Mouse (Mus musculus): Measurements from ENCODE around the gene Mfsd6.
A peak's percentile ranks its signal among the peaks of the same experiment; 100 is the strongest.
"Not testable (repeated sequence)": the region's sequence is repeated elsewhere in the genome, so short reads cannot be mapped to it uniquely, and the experiment has no call there.

The Mfsd6 gene

DNA sequence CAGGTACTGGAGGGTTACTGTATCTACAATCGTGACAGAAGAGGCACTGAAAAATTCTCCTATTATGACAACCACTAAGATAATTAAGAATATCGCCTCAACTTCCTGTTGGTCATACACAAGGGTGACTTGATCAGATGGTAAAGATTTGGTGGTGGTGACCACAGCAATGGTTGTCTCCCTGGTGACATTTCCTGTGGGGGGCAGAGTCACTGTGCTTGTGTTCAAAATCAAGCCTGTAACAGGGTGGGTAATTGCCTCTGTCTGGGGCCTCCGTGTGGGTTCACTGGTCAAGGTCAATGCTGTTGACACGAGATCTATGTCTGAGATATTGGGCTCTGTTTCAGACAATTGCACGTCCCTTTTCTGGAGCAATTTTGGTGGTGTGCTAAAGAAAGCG is 18.5 kb downstream of the Mfsd6 start:
- no peak for DNase-seq (ENCODE audit: low read depth, low spot score)

DNA sequence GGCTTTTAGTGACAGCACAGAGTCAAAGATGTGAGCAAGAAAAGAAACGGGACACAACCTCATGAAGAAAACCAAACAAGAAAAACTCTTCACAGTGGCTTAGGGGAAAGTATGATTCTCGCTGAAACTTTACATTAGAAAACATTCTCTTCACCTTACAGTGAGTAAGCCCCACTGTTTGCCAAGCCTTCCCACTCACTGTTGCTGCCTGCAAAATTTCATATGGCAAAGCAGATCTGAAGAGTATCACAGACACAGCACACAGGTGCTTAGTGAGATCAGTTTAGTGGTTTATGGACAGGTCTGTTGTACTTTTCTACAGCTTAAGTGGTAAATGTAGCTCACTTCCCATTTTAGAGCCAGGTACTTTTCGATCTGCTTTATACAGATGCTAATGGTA is 20.2 kb downstream of the Mfsd6 start:
- no peak for DNase-seq (ENCODE audit: low read depth, low spot score)

DNA sequence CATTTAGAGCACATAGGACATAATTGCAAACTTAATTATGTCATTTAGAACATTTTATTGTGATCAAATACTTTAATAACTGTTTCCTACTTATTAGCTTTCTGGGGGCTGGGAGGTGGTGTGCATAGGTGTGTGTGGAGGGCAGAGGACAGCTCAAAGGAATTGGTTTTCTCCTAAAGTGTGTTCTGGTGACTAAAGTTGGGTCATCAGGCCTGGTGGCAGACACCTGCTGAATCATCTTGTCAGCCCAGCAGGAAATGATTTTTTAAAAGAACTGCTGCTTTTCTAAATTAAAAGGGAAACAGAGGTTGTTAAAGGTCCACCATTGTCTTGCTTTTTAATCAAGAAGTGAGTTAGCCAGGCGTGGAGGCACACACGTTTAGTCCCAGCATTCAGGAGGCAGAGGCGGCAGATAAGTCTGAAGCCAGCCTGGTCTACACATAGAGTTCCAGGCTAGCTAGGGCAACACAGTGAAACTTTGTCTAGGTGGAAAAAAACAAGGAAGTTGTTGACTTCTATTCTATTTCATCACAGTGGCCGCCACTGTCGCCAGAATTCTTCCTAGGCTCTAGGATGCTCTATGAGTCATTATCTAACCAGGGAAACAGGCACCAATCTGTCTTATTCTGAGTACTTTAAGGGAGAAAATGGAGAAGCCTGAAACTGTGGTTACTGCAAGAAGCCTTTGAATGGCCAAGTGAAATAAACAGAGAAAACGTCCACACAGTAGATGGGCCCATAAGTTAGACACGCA is 24.3 kb downstream of the Mfsd6 start:
- no peak for DNase-seq (ENCODE audit: low read depth, low spot score)

- no peak for DNase-seq (ENCODE audit: low read depth, low spot score)
Measured at GRCm38 (mm10) chr1:52701941-52702340, 25.3 kb downstream of the Mfsd6 start.

GRCm38 (mm10) chr1:52694456-52694855 is 32.8 kb downstream of the Mfsd6 start:
- not testable (repeated sequence) for DNase-seq (ENCODE audit: low read depth, low spot score)

GRCm38 (mm10) chr1:52687636-52688035 is 39.6 kb downstream of the Mfsd6 start:
- no peak for DNase-seq (ENCODE audit: low read depth, low spot score)

DNA sequence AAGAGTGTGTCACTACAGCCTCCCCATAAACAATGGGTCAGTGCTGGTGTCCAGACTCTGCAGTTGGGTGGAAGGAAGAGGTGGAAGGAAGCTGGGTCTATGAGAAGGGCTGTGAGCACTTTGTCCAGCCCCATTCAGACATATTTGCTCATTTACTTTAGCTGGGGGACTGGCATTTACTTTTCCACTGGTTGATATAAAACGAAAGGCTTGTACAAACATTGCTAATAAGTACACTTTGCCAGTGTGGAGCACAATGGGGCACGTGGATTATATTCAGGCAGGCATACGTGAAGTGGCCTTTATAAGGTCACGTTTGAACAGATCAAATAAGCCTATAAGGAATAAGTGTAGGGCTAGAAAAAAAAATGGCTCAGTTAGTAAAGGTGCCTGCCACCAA is 43.7 kb downstream of the Mfsd6 start:
- DNase-seq (ENCODE audit: low read depth, low spot score): no peak

- no peak for DNase-seq (ENCODE audit: low read depth, low spot score)
Measured at GRCm38 (mm10) chr1:52676621-52677020, 50.6 kb downstream of the Mfsd6 start.

DNA sequence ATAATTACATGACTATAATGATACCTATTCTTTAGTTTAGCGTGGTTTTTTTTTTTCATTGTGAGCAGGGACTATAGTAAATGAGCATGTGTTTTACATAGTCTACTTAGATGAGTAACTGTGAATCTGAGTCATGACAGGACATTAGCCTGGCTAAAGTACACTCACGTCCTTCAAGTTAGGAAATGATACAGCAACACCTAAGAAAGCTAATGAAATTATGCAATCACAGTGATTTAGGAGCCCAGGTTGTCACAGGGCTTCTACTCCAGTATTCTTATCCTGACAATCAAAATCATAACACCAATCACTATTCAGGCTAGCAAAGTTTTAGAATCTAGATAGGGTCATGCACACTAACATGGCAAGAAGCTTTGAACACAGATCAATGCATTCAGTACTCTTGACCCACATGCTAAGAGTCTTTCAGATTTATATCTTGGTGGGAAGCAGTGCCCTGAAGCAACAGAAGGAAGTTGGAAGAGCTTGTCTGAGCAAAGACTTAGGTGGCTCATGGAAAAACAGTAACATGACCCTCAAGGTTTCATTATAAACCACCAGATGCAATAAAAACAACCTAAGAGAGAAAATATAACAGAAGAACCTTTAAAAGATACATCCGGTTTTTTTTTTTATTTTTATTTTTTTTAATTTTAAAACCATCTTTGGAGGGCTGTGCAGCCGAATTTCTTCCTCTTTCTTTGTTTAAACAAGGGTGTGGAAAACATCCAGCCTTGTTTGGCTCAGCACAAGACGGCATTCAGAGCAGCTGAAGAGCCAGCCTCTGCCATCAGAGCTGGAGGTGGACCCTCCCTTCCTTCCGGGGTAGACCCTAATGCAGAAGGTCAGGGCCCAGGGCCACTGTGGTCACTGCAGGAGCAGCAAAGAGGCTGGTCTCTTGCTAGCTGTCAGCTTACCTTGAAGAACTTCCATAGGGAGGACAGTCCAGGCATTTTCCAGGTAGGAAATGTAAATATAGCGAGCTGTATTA is 51.4 kb downstream of the Mfsd6 start:
- DNase-seq (ENCODE audit: low read depth, low spot score): no peak

DNA sequence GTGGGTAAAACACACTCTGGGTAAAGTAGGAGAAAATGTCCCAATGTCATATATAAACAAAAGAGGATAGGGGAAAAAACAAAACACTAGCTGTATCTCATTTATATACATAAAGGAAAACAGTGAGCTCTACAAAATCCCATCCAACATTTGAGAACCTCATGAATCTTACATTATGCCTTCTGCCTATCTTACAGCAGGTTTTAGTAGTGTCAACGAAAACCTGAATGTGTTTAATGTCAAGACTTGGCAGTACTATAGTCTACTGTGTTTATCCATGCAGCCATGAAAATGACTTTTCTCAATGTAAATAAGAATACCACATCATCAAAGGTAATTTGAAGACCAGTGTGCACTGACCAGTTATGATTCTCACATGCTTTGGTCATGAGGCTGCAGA is 57.3 kb downstream of the Mfsd6 start:
- no peak for DNase-seq (ENCODE audit: low read depth, low spot score)

DNA sequence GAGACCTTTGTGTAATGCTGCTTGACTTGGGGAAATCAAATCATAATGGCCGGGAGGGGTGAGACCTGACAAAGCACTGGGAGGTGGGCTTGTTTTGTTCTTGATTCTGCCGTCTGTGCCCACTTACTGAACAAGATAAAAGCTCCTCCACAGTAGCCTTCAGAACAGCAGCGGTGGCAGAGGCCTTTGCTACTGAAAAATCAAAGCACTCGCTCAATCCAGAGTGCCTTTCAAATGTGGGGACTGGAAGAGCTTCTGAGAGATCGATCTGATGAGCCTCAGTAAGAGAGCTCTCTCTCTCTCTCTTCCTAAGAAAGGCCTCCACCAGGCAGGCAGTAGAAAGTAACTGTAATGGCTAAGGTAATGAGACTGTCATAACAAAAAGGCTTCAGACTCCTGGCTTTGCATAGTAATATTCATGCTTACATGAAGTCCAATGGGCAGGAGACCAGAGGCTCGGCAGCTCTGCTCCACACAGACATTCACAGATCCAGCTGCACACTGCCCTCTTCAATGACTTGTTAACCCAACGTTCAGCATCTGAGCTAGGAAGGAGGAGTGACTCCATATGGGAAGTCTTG is 58.4 kb downstream of the Mfsd6 start:
- DNase-seq (ENCODE audit: low read depth, low spot score): no peak

DNA sequence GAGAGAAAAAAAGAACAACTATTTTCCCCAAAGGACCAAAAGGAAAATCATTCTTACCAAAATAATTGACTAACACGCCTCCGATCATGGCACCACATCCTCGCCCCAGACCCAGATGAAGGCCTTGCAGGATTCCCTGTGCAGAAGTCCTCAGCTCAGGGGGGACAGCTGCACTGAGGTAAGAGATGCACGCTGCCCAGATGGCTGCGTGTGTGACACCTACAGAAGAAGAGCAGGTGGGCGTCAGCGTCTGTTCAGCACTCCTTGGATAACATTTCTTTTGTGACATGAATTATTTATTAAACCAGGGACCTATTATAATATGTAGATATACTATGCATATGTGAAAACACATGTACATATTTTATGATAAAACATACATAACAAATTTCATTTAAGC is 64.0 kb downstream of the Mfsd6 start:
- no peak for DNase-seq (ENCODE audit: low read depth, low spot score)

- DNase-seq (ENCODE audit: low read depth, low spot score): no peak
Measured at GRCm38 (mm10) chr1:52660765-52661164, 66.5 kb downstream of the Mfsd6 start.

DNA sequence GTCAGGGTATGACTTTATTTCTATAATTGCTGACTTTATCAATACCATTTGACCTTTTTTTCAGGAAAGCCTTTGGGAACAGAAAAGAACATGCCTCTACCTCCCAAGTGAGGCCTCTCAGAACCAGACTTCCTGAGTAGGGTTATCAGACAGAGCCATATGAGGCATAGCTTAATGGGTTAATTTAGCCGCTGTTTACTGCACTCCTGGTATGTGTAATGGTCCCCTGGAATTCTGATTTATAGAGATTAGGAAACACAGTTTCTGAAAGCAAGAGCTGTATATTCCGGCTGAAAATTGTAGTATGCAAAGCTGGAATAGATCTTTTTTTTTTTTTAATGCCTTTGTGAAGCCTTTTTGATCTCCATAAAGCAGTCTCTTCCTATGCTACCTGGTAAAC is 67.0 kb downstream of the Mfsd6 start:
- DNase-seq (ENCODE audit: low read depth, low spot score): no peak

DNA sequence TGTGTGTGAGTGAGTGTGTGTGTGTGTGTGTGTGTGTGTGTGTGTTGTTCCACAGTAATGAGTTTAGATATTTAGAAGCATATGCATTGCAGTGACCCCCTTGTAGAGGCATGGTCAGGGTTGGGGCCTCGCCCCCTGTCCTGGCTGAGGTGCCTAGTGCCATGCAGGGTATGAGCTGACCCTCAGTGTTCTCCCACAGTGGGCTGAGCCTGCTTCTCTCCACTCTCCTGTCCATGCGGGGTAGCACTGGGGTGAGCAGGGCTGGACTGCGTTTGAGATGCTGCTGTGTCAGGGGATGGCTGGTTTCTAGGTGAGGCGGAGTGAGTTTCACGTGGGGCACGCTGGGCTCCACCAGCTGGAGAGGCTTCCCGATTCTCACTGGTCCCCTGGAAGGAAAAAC is 69.1 kb downstream of the Mfsd6 start:
- no peak for DNase-seq (ENCODE audit: low read depth, low spot score)

GRCm38 (mm10) chr1:52655153-52655552 is 72.1 kb downstream of the Mfsd6 start:
- no peak for DNase-seq (ENCODE audit: low read depth, low spot score)

DNA sequence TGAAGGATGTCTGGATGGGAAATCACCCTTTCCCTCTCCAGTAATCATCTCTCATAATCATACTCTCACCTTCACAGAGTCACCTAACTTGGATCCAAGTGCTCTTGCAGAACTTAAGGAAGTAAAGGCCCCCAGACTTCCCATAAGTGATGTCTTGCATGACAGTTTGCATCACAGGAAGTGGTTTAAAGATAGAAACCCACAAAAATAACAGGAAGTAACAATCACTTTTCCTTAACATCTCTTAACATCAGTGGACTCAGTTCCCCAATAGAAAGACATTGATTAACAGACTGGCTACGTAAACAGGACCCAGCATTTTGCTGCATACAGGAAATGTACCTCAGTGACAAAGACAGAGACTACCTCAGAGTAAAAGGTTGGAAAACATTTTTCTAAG is 73.9 kb downstream of the Mfsd6 start:
- no peak for DNase-seq (ENCODE audit: low read depth, low spot score)

- peak; percentile 51 for DNase-seq (ENCODE audit: low read depth, low spot score)
Measured at GRCm38 (mm10) chr1:52652601-52653253, 74.5 kb downstream of the Mfsd6 start.

GRCm38 (mm10) chr1:52650066-52650465 is 77.2 kb downstream of the Mfsd6 start:
- no peak for DNase-seq (ENCODE audit: low read depth, low spot score)

DNA sequence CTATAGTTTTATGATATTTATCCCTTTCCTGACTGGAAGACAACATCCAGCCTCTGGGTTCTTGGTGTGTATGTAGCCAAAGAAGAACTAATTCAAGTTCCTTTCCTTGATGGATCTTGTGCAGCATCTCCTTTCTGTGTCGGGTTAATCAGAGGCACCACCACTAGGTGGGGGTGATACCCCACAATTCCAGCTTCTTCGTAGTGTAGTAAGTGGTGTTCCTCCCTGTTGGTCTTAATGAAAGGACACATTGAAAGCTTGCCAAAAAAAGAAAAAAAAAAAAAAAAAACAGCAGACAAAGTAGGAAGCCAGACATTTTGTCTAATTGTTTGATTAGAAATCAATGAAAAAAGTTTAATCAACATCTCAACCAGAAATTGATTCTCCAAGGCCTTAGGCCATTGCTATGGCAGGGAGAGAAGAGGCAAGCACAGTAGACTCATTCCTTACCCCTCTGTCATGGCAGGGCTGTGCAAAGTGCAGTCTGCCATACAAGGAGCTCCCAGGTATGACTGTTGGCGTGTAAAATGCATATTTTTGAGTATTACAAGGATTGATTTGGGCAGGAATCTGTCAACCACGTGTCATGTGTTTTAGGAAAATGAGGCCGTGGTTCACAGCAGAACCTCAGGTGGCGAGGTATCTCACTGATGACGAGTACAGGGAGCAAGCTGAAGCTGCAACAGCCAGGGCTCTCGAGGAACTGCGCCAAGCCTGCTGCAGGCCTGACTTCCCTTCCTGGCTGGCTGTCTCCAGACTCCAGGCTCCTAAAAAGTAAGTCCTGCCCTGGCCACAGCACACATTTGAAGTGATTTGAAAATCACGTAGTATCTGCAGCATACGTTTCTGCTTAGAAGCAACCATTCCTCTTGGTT is 78.9 kb downstream of the Mfsd6 start:
- peak; percentile 62 for DNase-seq (ENCODE audit: low read depth, low spot score)

DNA sequence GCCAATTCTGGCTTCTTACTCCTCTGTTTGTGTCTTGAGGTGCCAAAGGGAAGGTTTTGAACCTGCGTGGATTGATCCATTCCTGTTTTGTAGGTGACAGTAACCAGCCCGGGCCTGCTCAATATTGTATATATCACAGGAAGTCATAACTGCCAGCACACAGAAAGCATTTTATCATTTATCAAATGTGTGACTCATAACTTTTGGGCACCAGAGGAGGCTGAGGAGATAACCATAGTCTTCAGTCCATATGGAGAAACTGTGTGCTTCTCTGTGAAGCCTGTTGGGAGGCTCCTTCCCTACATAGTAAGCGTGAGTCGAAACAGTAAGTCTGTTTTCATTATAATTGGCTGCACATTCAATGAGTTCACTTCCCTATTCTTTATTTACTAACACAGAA is 86.5 kb downstream of the Mfsd6 start:
- no peak for DNase-seq (ENCODE audit: low read depth, low spot score)

Data from mesoderm, embryonic 11.5 days (tissue).